In genomic region chr9:14810111-14810510, GRCm38 (mm10) we compare ENCODE assay signal across 20 mouse cellular contexts. TPM values are rescaled to one million over a fixed set of nuclear protein-coding genes. Genes with fewer than 3 reads are reported as not detected.
A peak's percentile ranks its signal among the peaks of the same experiment; 100 is the strongest.
DNase-seq lines count a peak whose midpoint lies in the region; ATAC-seq lines count a peak whose summit lies in the region.
"Had no signal": no experiment of that assay in that cellular context is flagged by ENCODE, and none has a peak within 500 bp of the region (broad histone marks: within the 10 kb centered on the region; RNA-seq: fewer than 3 reads in every experiment).

No protein-coding gene starts in this region.

- peak; percentile 98 for ATAC-seq in frontal cortex, adult (ENCODE audit: low TSS enrichment)
- ATAC-seq: activated CD4-positive, CD25-positive, alpha-beta regulatory T cell, adult 4 months; forebrain, embryonic 13.5 days had no signal

- DNase-seq in frontal cortex, postnatal 10 days (ENCODE audit: low spot score in 2 of 2) = no peak
- DNase-seq in left cerebral cortex, adult 18-20 months (ENCODE audit: low spot score in 2 of 2) = peak; percentile 36 to 44
- DNase-seq in left cerebral cortex, postnatal 10 days (ENCODE audit: extremely low spot score in 1 of 2, low spot score in 2 of 2) = no peak
- DNase-seq in left cerebral cortex, postnatal 25 days (ENCODE audit: low spot score in 2 of 2) = peak; percentile 18 to 87
- DNase-seq in lung, postnatal 10 days = no peak
- DNase-seq in kidney, postnatal 36 days = no peak
- DNase-seq: adrenal gland, adult 8-10 months; cerebellum, adult 18-20 months; gastrocnemius, adult 2 months; heart, postnatal 4 days; kidney, adult 8-10 months; kidney, postnatal 10 days; liver, embryonic 13.5 days; lung, adult 2 months; thymus, adult 18-20 months; thymus, postnatal 36 days had no signal

- intact Hi-C loops in left cerebral cortex, postnatal 10 days (cut with DNase I) = no loop called here
- intact Hi-C loops in left cerebral cortex, postnatal 25 days (cut with DNase I) = no loop called here

RNA-seq across cellular contexts. Expression of gene Ankrd49, which starts 25.5 kb away (rescaled TPM):
- total RNA-seq in left cerebral cortex, adult 18-20 months (2021) = 10 to 100 TPM; 11.1 to 11.3 TPM
- total RNA-seq in left cerebral cortex, postnatal 10 days (2021) = 10 to 100 TPM; 18.7 to 19.9 TPM
- 10 to 100 TPM; 14.4 to 15.7 TPM for total RNA-seq in left cerebral cortex, postnatal 25 days (2021)

RNA-seq across cellular contexts. Expression of gene Mre11a, which starts 25.7 kb away (rescaled TPM):
- total RNA-seq in left cerebral cortex, adult 18-20 months (2021) = 10 to 100 TPM; 15.2 to 17.8 TPM
- total RNA-seq in left cerebral cortex, postnatal 10 days (2021) = 10 to 100 TPM; 10.2 to 11.3 TPM
- 10 to 100 TPM; 13.8 to 16.1 TPM for total RNA-seq in left cerebral cortex, postnatal 25 days (2021)

RNA-seq across cellular contexts. Expression of gene 1700012B09Rik, which starts 39.3 kb away (rescaled TPM):
- not detected for total RNA-seq in left cerebral cortex, adult 18-20 months (2021)
- not detected for total RNA-seq in left cerebral cortex, postnatal 10 days (2021)
- total RNA-seq in left cerebral cortex, postnatal 25 days (2021) = not detected
- total RNA-seq: adrenal gland, adult 8-10 months; gastrocnemius, adult 2 months; heart, postnatal 4 days had no signal

RNA-seq across cellular contexts. Expression of gene Gpr83, which starts 49.9 kb away (rescaled TPM):
- total RNA-seq in left cerebral cortex, adult 18-20 months (2021) = 10 to 100 TPM; 23.2 to 27.9 TPM
- total RNA-seq in left cerebral cortex, postnatal 10 days (2021) = 1 to 10 TPM; 5.4 to 10.0 TPM
- 10 to 100 TPM; 19.5 to 30.2 TPM for total RNA-seq in left cerebral cortex, postnatal 25 days (2021)
- total RNA-seq: gastrocnemius, adult 2 months; heart, postnatal 4 days; megakaryocyte, adult 5-6 weeks had no signal

RNA-seq across cellular contexts. Expression of gene Fut4, which starts 57.9 kb away (rescaled TPM):
- under 1 TPM; 0.21 to 0.23 TPM for total RNA-seq in left cerebral cortex, adult 18-20 months (2021)
- total RNA-seq in left cerebral cortex, postnatal 10 days (2021) = under 1 TPM; 0.49 to 0.54 TPM
- under 1 TPM; 0.16 to 0.27 TPM for total RNA-seq in left cerebral cortex, postnatal 25 days (2021)

Comparison
In these comparisons a context has a peak if more than half of its experiments do, and no peak if none do; other contexts are left out.
1. DNase-seq: peak in left cerebral cortex, adult 18-20 months (2 of 2) and left cerebral cortex, postnatal 25 days (2 of 2); none in frontal cortex, postnatal 10 days (0 of 2), left cerebral cortex, postnatal 10 days (0 of 2), lung, postnatal 10 days (single experiment) and kidney, postnatal 36 days (0 of 2).